Mouse (Mus musculus): ENCODE results near the gene Ucma. TPM values are rescaled to one million over a fixed set of nuclear protein-coding genes. Genes with fewer than 3 reads are reported as not detected.

Gene Ucma
- polyA plus RNA-seq, 1 experiment from 2014 or later, result not detected

DNA sequence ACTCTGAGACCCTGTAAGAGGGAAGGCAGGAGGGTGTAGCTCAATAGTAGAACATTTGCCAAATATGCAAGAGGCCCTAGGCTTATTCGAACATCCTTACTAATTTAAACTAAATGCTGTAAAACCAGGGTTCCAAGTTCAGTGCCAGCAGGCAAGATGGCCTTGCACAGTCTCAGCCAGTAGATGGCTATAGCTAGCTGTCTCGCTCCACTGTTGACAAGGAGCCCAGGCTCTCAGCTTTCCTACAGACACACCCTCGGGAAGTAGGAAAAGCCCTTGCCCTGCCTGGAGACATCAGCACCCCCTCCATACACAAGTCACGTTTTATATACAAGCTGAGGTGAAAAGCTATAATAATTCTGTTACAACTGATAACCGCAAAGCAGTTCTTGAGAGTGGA is 56.7 kb downstream of the Ucma start:
- H3K4me3 ChIP-seq (ENCODE audit: low read depth, low read length), result no peak overlapping the region
- no peaks in the 10 kb centered on the region for H3K27me3 ChIP-seq (replicated peaks; ENCODE audit: control insufficient read depth, insufficient read depth, low read length)
- no peaks in the 10 kb centered on the region for H3K4me1 ChIP-seq (replicated peaks; ENCODE audit: control insufficient read depth, insufficient read depth, low read length)
- no peak overlapping the region for H3K9ac ChIP-seq (ENCODE audit: low read depth, low read length)
- peak; percentile 64 for TF ChIP-seq CTCF (IDR thresholded peaks at IDR 0.05; ENCODE audit: low read depth)
- H3K9me3 ChIP-seq (ENCODE audit: control insufficient read depth), result no peaks in the 10 kb centered on the region
- no peak for ATAC-seq
- peak overlapping the region; percentile 35; the same call in 1 of the 2 replicates for H3K27ac ChIP-seq (ENCODE audit: low read depth, low read length)
- H3K4me2 ChIP-seq (replicated peaks; ENCODE audit: low read depth), result no peak overlapping the region
- WGBS, result 25% methylated on average over 5 of the region's 5 CpGs
- peaks cover 45% of the 10 kb centered on the region for H3K36me3 ChIP-seq (ENCODE audit: control insufficient read depth, insufficient read depth)

DNA sequence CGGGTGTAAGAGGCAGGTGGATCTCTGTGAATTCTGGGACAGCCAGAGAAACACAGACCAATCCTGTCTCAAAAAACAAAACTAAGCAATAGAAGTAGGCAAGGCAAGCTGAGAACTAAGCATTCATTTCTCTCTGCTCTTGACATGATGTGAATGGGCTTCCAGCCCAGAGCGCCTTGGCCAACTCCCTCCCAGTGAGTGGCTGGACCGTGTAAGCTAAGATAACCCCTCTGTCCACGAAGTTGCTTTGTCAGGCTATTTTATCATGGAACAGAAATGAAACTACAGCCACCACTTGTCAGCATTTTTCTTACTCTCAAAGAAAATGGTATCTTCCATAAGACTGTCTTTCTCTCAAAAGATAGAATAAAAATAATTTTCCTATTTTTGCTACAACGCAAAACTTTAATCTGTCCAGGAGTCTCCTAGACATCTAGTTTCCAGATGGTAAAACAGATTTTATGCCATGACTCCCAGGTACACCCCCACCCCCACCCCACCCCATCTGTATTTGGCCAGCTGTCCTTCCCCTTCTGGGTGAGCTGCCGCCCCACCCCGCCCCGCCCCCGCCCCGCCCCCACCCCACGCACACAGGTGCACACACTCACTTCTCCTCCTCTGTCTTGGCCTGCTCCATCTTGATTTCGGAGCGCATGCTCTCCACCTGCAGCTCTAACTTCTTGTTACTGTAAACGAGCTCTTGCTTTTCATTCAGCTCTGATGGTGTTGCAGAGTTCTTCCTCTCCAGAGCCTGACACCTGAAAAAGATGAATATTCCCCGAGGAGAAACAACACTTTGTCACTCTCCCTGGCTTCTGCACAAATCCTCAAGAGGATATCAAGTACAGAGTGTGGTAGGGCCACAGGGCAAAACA is 57.9 kb downstream of the Ucma start:
- no peak overlapping the region for H3K9ac ChIP-seq (ENCODE audit: low read depth, low read length)
- no peak for ATAC-seq
- no peaks in the 10 kb centered on the region for H3K9me3 ChIP-seq (ENCODE audit: control insufficient read depth)
- no peak overlapping the region for H3K4me2 ChIP-seq (replicated peaks; ENCODE audit: low read depth)
- 0 out of 2 replicates have a peak overlapping the region, but pooled peaks have one; percentile 35 for H3K27ac ChIP-seq (ENCODE audit: low read depth, low read length)
- H3K4me1 ChIP-seq (replicated peaks; ENCODE audit: control insufficient read depth, insufficient read depth, low read length), result no peaks in the 10 kb centered on the region
- 50% methylated on average over 14 of the region's 15 CpGs for WGBS
- peaks cover 52% of the 10 kb centered on the region for H3K36me3 ChIP-seq (ENCODE audit: control insufficient read depth, insufficient read depth)
- H3K4me3 ChIP-seq (ENCODE audit: low read depth, low read length), result no peak overlapping the region
- TF ChIP-seq CTCF (IDR thresholded peaks at IDR 0.05; ENCODE audit: low read depth), result no peak
- H3K27me3 ChIP-seq (replicated peaks; ENCODE audit: control insufficient read depth, insufficient read depth, low read length), result no peaks in the 10 kb centered on the region

DNA sequence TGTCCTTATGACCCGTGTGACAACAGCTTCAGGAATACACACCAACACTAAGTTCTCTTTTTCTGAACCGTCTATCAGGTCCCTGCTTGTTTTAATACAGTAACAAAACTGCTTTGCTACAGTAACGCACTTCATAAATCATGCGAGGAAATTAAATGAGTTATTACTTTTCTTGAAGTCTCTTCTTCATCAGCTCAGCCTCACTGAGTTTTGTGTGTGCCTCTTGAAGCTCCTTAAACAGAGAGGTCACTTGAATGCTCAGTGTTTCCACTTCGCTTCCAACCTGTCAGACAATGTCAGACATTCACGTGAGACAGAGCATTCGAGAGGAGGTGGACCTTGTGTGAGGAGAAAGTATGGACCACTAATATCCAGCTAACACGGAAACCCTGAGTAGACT is 58.9 kb downstream of the Ucma start:
- TF ChIP-seq CTCF (IDR thresholded peaks at IDR 0.05; ENCODE audit: low read depth), result no peak
- Histone ChIP-seq H3K4me2 (replicated peaks; ENCODE audit: low read depth) (no peak overlapping the region), H3K9ac (ENCODE audit: low read depth, low read length) (no peak overlapping the region), H3K4me1 (replicated peaks; ENCODE audit: control insufficient read depth, insufficient read depth, low read length) (no peaks in the 10 kb centered on the region), H3K36me3 (ENCODE audit: control insufficient read depth, insufficient read depth) (peaks cover 48% of the 10 kb centered on the region), H3K27ac (ENCODE audit: low read depth, low read length) (no peak overlapping the region), H3K27me3 (replicated peaks; ENCODE audit: control insufficient read depth, insufficient read depth, low read length) (no peaks in the 10 kb centered on the region), H3K9me3 (ENCODE audit: control insufficient read depth) (no peaks in the 10 kb centered on the region), H3K4me3 (ENCODE audit: low read depth, low read length) (no peak overlapping the region)
- no peak for ATAC-seq
- WGBS, result 71% methylated on average over 8 of the region's 8 CpGs

DNA sequence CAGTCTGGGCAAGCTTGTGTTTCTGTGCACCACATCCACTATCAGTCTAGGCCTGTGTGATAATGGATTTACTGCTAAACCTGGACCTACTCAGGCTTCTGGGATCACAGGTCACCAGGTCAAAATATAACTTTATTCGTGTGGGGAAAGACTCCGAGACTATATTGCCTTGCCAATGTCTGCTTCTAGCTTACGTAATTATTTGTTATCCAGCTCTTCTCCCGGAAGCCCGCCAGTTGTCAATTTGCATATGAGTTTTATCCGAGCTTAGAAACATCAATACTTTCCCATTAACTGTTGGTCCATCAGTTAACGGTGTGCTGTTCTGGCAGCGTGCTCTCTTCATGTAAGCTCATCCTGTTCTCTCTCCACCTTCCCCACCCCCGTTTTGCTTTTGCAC is 59.3 kb downstream of the Ucma start:
- Histone ChIP-seq H3K27ac (ENCODE audit: low read depth, low read length) (no peak overlapping the region), H3K9ac (ENCODE audit: low read depth, low read length) (no peak overlapping the region), H3K4me2 (replicated peaks; ENCODE audit: low read depth) (no peak overlapping the region), H3K4me3 (ENCODE audit: low read depth, low read length) (no peak overlapping the region), H3K9me3 (ENCODE audit: control insufficient read depth) (no peaks in the 10 kb centered on the region), H3K36me3 (ENCODE audit: control insufficient read depth, insufficient read depth) (peaks cover 48% of the 10 kb centered on the region), H3K27me3 (replicated peaks; ENCODE audit: control insufficient read depth, insufficient read depth, low read length) (no peaks in the 10 kb centered on the region), H3K4me1 (replicated peaks; ENCODE audit: control insufficient read depth, insufficient read depth, low read length) (no peaks in the 10 kb centered on the region)
- WGBS, result 60% methylated on average over 9 of the region's 9 CpGs
- no peak for TF ChIP-seq CTCF (IDR thresholded peaks at IDR 0.05; ENCODE audit: low read depth)
- peak; percentile 38 for ATAC-seq

Other genes with a start within 250 kb of the Ucma start
- 23.9 and 24.1 TPM in 2 replicates for gene Sephs1, start 94.6 kb upstream of the Ucma start, polyA plus RNA-seq (2015; fragmentation: Nextera tagmentation; extraction: Ambion mirVana)
- gene Phyh, start 57.1 kb upstream of the Ucma start, polyA plus RNA-seq (2015; fragmentation: Nextera tagmentation; extraction: Ambion mirVana), result 210 and 230 TPM in 2 replicates
- gene Mcm10, start 36.7 kb downstream of the Ucma start, polyA plus RNA-seq (2015; fragmentation: Nextera tagmentation; extraction: Ambion mirVana), result 9.2 and 9.3 TPM in 2 replicates
- 62.7 and 74.2 TPM in 2 replicates for gene Optn, start 87.9 kb downstream of the Ucma start, polyA plus RNA-seq (2015; fragmentation: Nextera tagmentation; extraction: Ambion mirVana)
- 10.3 TPM in 2 replicates for gene Ccdc3, start 161.7 kb downstream of the Ucma start, polyA plus RNA-seq (2015; fragmentation: Nextera tagmentation; extraction: Ambion mirVana)

Data from intestine, postnatal 0 days (tissue).